Comparison of ENCODE assay signal across 27 mouse cellular contexts in the genomic region with DNA sequence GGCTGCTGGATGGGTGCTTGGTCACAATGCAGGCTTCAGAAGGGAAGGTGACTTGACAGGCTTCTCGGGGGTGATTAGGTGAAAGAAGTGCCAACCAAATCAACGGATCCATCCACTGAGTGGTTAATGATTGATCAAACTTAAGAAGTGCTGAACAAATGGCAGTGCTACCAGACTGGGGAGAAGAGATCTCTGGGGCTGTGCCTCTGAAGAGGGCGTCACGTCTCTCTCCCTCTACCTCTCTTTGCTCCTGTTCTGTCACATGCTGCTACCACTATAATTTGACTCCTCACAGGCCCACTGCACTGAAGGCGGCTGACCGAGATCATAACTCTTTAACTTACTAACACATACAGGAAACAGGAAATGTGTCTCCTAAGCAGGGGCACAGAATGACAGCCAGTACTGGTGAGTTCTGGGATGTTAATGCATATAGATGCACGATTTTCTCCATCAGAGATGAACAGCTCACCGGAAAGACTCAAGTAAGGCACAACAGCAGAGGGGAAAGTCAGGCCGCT.
DNase-seq lines count a peak whose midpoint lies in the region; ATAC-seq and TF ChIP-seq lines count a peak whose summit lies in the region.
"Had no signal": no experiment of that assay in that cellular context is flagged by ENCODE, and none has a peak within 500 bp of the region (broad histone marks: within the 10 kb centered on the region; RNA-seq: fewer than 3 reads in every experiment).

No protein-coding gene starts in this region.

- no peak overlapping the region for H3K4me3 ChIP-seq in intestine, embryonic 15.5 days (replicated peaks)
- no peak overlapping the region for H3K4me3 ChIP-seq in intestine, postnatal 0 days (ENCODE audit: low read depth, low read length)
- no peak overlapping the region for H3K4me3 ChIP-seq in kidney, embryonic 15.5 days (replicated peaks)
- no peak overlapping the region for H3K4me3 ChIP-seq in lung, embryonic 14.5 days (ENCODE audit: low read depth, low read length)
- H3K4me3 ChIP-seq in lung, postnatal 0 days (ENCODE audit: low read depth, low read length): no peak overlapping the region
- H3K4me3 ChIP-seq: erythroblast, embryonic 14.5 days; limb, embryonic 13.5 days; liver, embryonic 12.5 days; midbrain, embryonic 12.5 days; neural tube, embryonic 13.5 days had no signal

- H3K9me3 ChIP-seq in intestine, embryonic 15.5 days: no peaks in the 10 kb centered on the region
- H3K9me3 ChIP-seq in intestine, postnatal 0 days (ENCODE audit: control insufficient read depth): no peaks in the 10 kb centered on the region
- H3K9me3 ChIP-seq in kidney, embryonic 15.5 days (replicated peaks): no peaks in the 10 kb centered on the region
- H3K9me3 ChIP-seq in lung, embryonic 14.5 days (ENCODE audit: low read depth, low read length): no peaks in the 10 kb centered on the region
- H3K9me3 ChIP-seq in lung, postnatal 0 days (ENCODE audit: low read length): no peaks in the 10 kb centered on the region
- H3K9me3 ChIP-seq: limb, embryonic 13.5 days; liver, embryonic 12.5 days; midbrain, embryonic 12.5 days; neural tube, embryonic 13.5 days had no signal

- DNase-seq in kidney, adult 18-20 months: no peak
- DNase-seq in lung, embryonic 14.5 days: peak; percentile 9
- DNase-seq in lung, postnatal 0 days (ENCODE audit: low spot score): no peak
- no peak for DNase-seq in left cerebral cortex, adult 11 months (ENCODE audit: low spot score)
- DNase-seq: adrenal gland, postnatal 14 days; cerebellum, adult 11-12 months; cerebellum, adult 9-11 months; forebrain, postnatal 0 days; heart, postnatal 14 days; layer of hippocampus, postnatal 36 days; lung, adult 18-20 months; lung, postnatal 14 days; right cerebral cortex, postnatal 4 days; thymus, adult 18-20 months; thymus, postnatal 36 days had no signal

- no peak overlapping the region for H3K9ac ChIP-seq in intestine, embryonic 15.5 days
- H3K9ac ChIP-seq in intestine, postnatal 0 days (ENCODE audit: low read depth, low read length): no peak overlapping the region
- H3K9ac ChIP-seq in kidney, embryonic 15.5 days: no peak overlapping the region
- H3K9ac ChIP-seq in lung, embryonic 14.5 days: no peak overlapping the region
- H3K9ac ChIP-seq in lung, postnatal 0 days (replicated peaks; ENCODE audit: low read depth): no peak overlapping the region
- H3K9ac ChIP-seq: forebrain, postnatal 0 days; limb, embryonic 13.5 days; liver, embryonic 12.5 days; midbrain, embryonic 12.5 days; neural tube, embryonic 13.5 days had no signal

- H3K4me2 ChIP-seq in intestine, embryonic 15.5 days (replicated peaks): no peak overlapping the region
- H3K4me2 ChIP-seq in intestine, postnatal 0 days (replicated peaks; ENCODE audit: low read depth): no peak overlapping the region
- no peak overlapping the region for H3K4me2 ChIP-seq in kidney, embryonic 15.5 days
- no peak overlapping the region for H3K4me2 ChIP-seq in lung, embryonic 14.5 days
- no peak overlapping the region for H3K4me2 ChIP-seq in lung, postnatal 0 days (replicated peaks; ENCODE audit: low read depth, low read length)
- H3K4me2 ChIP-seq: limb, embryonic 13.5 days; liver, embryonic 12.5 days; midbrain, embryonic 12.5 days; neural tube, embryonic 13.5 days had no signal

- no peaks in the 10 kb centered on the region for H3K36me3 ChIP-seq in intestine, embryonic 15.5 days
- H3K36me3 ChIP-seq in intestine, postnatal 0 days (ENCODE audit: control insufficient read depth, insufficient read depth): no peaks in the 10 kb centered on the region
- H3K36me3 ChIP-seq in kidney, embryonic 15.5 days: 0 out of 2 replicates have a peak, but pooled peaks cover 6% of the 10 kb centered on the region
- H3K36me3 ChIP-seq in lung, embryonic 14.5 days (ENCODE audit: insufficient read depth): no peaks in the 10 kb centered on the region
- no peaks in the 10 kb centered on the region for H3K36me3 ChIP-seq in lung, postnatal 0 days (ENCODE audit: insufficient read depth, low read length)
- H3K36me3 ChIP-seq: liver, embryonic 12.5 days; midbrain, embryonic 12.5 days had no signal

- TF ChIP-seq CTCF in intestine, postnatal 0 days (IDR thresholded peaks at IDR 0.05; ENCODE audit: low read depth): no peak
- no peak for TF ChIP-seq CTCF in lung, embryonic 14.5 days (IDR thresholded peaks at IDR 0.05; ENCODE audit: low read depth)
- no peak for TF ChIP-seq CTCF in lung, postnatal 0 days (IDR thresholded peaks at IDR 0.05)

- H3K27me3 ChIP-seq in intestine, embryonic 15.5 days (replicated peaks): no peaks in the 10 kb centered on the region
- H3K27me3 ChIP-seq in intestine, postnatal 0 days (replicated peaks; ENCODE audit: control insufficient read depth, insufficient read depth, low read length): no peaks in the 10 kb centered on the region
- H3K27me3 ChIP-seq in kidney, embryonic 15.5 days: no peaks in the 10 kb centered on the region
- H3K27me3 ChIP-seq in lung, embryonic 14.5 days (ENCODE audit: insufficient read depth, low read length): no peaks in the 10 kb centered on the region
- H3K27me3 ChIP-seq in lung, postnatal 0 days (replicated peaks; ENCODE audit: insufficient read depth, low read length): no peaks in the 10 kb centered on the region
- H3K27me3 ChIP-seq: limb, embryonic 13.5 days; liver, embryonic 12.5 days; midbrain, embryonic 12.5 days; neural tube, embryonic 13.5 days had no signal

- TF ChIP-seq EP300 in lung, postnatal 0 days (IDR thresholded peaks at IDR 0.05): no peak

- no peak overlapping the region for H3K27ac ChIP-seq in intestine, embryonic 15.5 days
- H3K27ac ChIP-seq in intestine, postnatal 0 days (ENCODE audit: low read depth, low read length): no peak overlapping the region
- 0 out of 2 replicates have a peak overlapping the region, but pooled peaks have one; percentile 19 for H3K27ac ChIP-seq in kidney, embryonic 15.5 days
- no peak overlapping the region for H3K27ac ChIP-seq in lung, embryonic 14.5 days (ENCODE audit: low read depth)
- H3K27ac ChIP-seq in lung, postnatal 0 days (ENCODE audit: low read length): no peak overlapping the region
- H3K27ac ChIP-seq: limb, embryonic 13.5 days; liver, embryonic 12.5 days; midbrain, embryonic 12.5 days; neural tube, embryonic 13.5 days; stomach, postnatal 0 days had no signal

- H3K4me1 ChIP-seq in intestine, embryonic 15.5 days (replicated peaks): no peaks in the 10 kb centered on the region
- H3K4me1 ChIP-seq in intestine, postnatal 0 days (replicated peaks; ENCODE audit: control insufficient read depth, insufficient read depth, low read length): no peaks in the 10 kb centered on the region
- H3K4me1 ChIP-seq in kidney, embryonic 15.5 days: peaks cover 12% of the 10 kb centered on the region
- H3K4me1 ChIP-seq in lung, embryonic 14.5 days (ENCODE audit: insufficient read depth): no peaks in the 10 kb centered on the region
- H3K4me1 ChIP-seq in lung, postnatal 0 days (ENCODE audit: insufficient read depth, low read depth, low read length): no peaks in the 10 kb centered on the region
- H3K4me1 ChIP-seq: limb, embryonic 13.5 days; liver, embryonic 12.5 days; midbrain, embryonic 12.5 days had no signal

- peak; percentile 51 for ATAC-seq in intestine, embryonic 15.5 days
- ATAC-seq in intestine, postnatal 0 days: no peak
- 0 out of 2 replicates have a peak, but pooled peaks have one; percentile 41 for ATAC-seq in kidney, embryonic 15.5 days (replicated peaks; ENCODE audit: low FRiP score)
- no peak for ATAC-seq in lung, embryonic 14.5 days (ENCODE audit: insufficient read depth)
- ATAC-seq in lung, postnatal 0 days: no peak
- ATAC-seq in monocyte, adult 5-6 weeks (replicated peaks; ENCODE audit: insufficient number of reproducible peaks, low FRiP score, low TSS enrichment, poor library complexity, severe bottlenecking): 0 out of 2 replicates have a peak, but pooled peaks have one; percentile 13
- ATAC-seq: CD4-positive, CD25-positive, alpha-beta regulatory T cell, adult 4 months; forebrain, postnatal 0 days; hindbrain, embryonic 16.5 days; liver, embryonic 12.5 days had no signal

- 45% methylated on average over 9 of the region's 9 CpGs for WGBS in intestine, embryonic 15.5 days
- WGBS in intestine, postnatal 0 days: 48% methylated on average over 9 of the region's 9 CpGs
- WGBS in kidney, embryonic 15.5 days: 51% methylated on average over 9 of the region's 9 CpGs
- 52% methylated on average over 9 of the region's 9 CpGs for WGBS in lung, embryonic 14.5 days
- 47% methylated on average over 9 of the region's 9 CpGs for WGBS in lung, postnatal 0 days

Comparison
In these comparisons a context has a peak if more than half of its experiments do, and no peak if none do; other contexts are left out.
1. ATAC-seq: peak in intestine, embryonic 15.5 days (single experiment), kidney, embryonic 15.5 days (single experiment) and monocyte, adult 5-6 weeks (single experiment); none in intestine, postnatal 0 days (single experiment), lung, embryonic 14.5 days (single experiment) and lung, postnatal 0 days (single experiment).